Mouse (Mus musculus) liver, adult 2 months (tissue): Measurements from ENCODE around the gene Grm7. TPM values are rescaled to one million over a fixed set of nuclear protein-coding genes. Genes with fewer than 3 reads are reported as not detected.

ENCODE experiments used
- DNase-seq: peaks from one replicate; pipeline ENCODE4 v3.0.0-alpha.2; 2011; ENCODE audit warnings: low read depth, low spot score; ENCODE audit errors: extremely low read depth
- H3K27ac ChIP-seq: fragments of 200-500 bp; replicated peaks from 2 replicates; pipeline ENCODE4 v1.5.1; 2012; ENCODE audit warnings: low read depth, mild to moderate bottlenecking, control low read depth, inconsistent platforms, low read length; ENCODE audit not compliant: insufficient read depth
- H3K27me3 ChIP-seq: fragments of 200-500 bp; 2 replicates; pipeline ENCODE4 v1.6.1; 2012; ENCODE audit warnings: mild to moderate bottlenecking, moderate library complexity, low read length, inconsistent platforms; ENCODE audit not compliant: control insufficient read depth, insufficient read depth
- H3K36me3 ChIP-seq: fragments of 200-500 bp; 2 replicates; pipeline ENCODE4 v1.6.1; 2012; ENCODE audit warnings: low read length, inconsistent platforms; ENCODE audit not compliant: control insufficient read depth, insufficient read depth
- H3K4me1 ChIP-seq: fragments of 200-500 bp; 2 replicates; pipeline ENCODE4 v1.6.1; 2011; ENCODE audit warnings: low read length; ENCODE audit not compliant: control insufficient read depth, insufficient read depth
- H3K4me3 ChIP-seq: fragments of 200-500 bp; 2 replicates; pipeline ENCODE4 v1.5.1; 2011; ENCODE audit warnings: low read depth, mild to moderate bottlenecking, control low read depth, low read length, moderate library complexity; ENCODE audit not compliant: insufficient read depth
- H3K79me2 ChIP-seq: fragments of 200-500 bp; 2 replicates; pipeline ENCODE4 v1.6.1; 2012; ENCODE audit warnings: inconsistent platforms, mild to moderate bottlenecking, low read length, moderate library complexity; ENCODE audit not compliant: control insufficient read depth, insufficient read depth
- H3K9ac ChIP-seq: fragments of 200-500 bp; 2 replicates; pipeline ENCODE4 v1.6.1; 2012; ENCODE audit warnings: low read depth, mild to moderate bottlenecking, control low read depth, inconsistent platforms, low read length
- CTCF ChIP-seq: fragments of 200-500 bp; IDR thresholded peaks from 2 replicates; pipeline ENCODE4 v1.5.1; 2011; ENCODE audit warnings: low read depth, low read length, control low read depth
- POLR2A ChIP-seq: fragments of 200-500 bp; IDR thresholded peaks from 2 replicates; pipeline ENCODE4 v1.6.1; 2011; ENCODE audit warnings: low read length, control low read depth; ENCODE audit not compliant: insufficient read depth; ENCODE audit errors: extremely low read depth
- WGBS: fragments of 180-500 bp; shearing (Covaris S2); methylation state at CpG from one replicate; pipeline ENCODE4 v1.1.7; 2018; 5-methylcytosine and 5-hydroxymethylcytosine counted together
- polyA plus RNA-seq: library from polyadenylated mRNA; depleted of rRNA; stranded (reverse); fragments of >200 nt; gene quantifications from 2 replicates; pipeline ENCODE4 v1.2.3, GENCODE M21; 2012; rRNA removed
- total RNA-seq: library from RNA; depleted of rRNA; stranded (reverse); fragments of >200 nt; gene quantifications from 2 replicates; pipeline ENCODE4 v1.2.3, GENCODE M21; 2014; rRNA removed

Grm7 gene
- not detected in 2 replicates for total RNA-seq
- not detected in 2 replicates for polyA plus RNA-seq

DNA sequence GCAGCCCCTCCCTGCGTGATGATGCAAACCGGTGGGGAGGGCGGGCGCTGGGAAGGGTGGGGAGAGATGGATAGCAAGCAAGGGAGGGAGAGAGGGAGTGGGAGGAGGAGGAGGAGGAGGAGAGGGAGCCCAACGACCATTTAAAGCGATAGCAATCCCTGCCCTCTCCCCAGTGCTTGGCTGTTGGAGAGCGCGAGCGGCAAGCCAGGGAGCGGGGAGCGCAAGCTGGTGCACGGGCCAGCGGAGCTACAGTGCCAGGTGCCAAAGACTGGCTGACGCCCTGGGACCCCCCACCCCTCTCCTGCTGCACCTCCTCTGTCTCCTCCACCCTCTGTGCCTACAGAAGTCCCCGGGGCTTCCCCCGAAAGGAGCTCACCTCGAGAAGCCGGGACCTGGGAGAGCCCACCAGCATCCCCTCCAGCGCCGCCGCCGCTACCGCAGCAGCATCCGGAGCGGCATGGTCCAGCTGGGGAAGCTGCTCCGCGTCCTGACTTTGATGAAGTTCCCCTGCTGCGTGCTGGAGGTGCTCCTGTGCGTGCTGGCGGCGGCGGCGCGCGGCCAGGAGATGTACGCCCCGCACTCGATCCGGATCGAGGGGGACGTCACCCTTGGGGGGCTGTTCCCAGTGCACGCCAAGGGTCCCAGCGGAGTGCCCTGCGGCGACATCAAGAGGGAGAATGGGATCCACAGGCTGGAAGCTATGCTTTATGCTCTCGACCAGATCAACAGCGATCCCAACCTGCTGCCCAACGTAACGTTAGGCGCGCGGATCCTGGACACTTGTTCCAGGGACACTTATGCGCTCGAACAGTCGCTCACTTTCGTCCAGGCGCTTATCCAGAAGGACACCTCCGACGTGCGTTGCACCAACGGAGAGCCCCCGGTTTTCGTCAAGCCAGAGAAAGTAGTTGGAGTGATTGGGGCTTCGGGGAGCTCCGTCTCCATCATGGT lies at the start of gene Grm7:
Grm7 (plus strand) TSS at position 171 of the 951 bp plus-strand sequence.
- Histone ChIP-seq H3K4me3 (no peak within 1 kb of the TSS), H3K36me3 (no peaks in the 10 kb centered on the region), H3K27me3 (peaks cover 5% of the 10 kb centered on the region), H3K4me1 (no peaks in the 10 kb centered on the region), H3K9ac (no peak within 1 kb of the TSS), H3K27ac (no peak within 1 kb of the TSS), H3K79me2 (no peaks in the 10 kb centered on the region)
- no peak for DNase-seq
- no peak for TF ChIP-seq POLR2A
- no peak for TF ChIP-seq CTCF
- WGBS, result 2% methylated on average over 63 of the region's 65 CpGs

DNA sequence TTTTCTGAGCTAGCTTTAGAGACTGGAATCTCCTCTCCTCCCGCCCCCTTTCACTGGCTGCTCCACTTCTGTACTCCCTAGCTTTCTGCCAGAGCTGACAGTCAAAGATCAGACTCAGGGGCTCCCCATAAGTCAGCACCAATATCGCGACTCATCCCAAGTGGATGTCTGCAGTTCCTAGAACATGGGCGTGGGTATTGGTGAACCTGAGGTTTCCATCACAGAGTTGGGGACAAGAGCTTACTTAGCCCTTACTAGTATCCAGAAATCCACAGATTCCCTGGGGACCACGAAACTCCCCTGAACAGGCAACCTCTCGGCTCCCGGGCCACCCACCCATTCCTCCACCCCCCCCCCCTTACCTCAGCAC lies 355 bp upstream of the Grm7 start:
- Histone ChIP-seq H3K4me1 (no peaks in the 10 kb centered on the region), H3K79me2 (no peaks in the 10 kb centered on the region), H3K4me3 (no peak overlapping the region), H3K36me3 (no peaks in the 10 kb centered on the region), H3K9ac (no peak overlapping the region), H3K27me3 (peaks cover 5% of the 10 kb centered on the region), H3K27ac (no peak overlapping the region)
- no peak for TF ChIP-seq POLR2A
- under 1% methylated on average over 7 of the region's 7 CpGs for WGBS
- DNase-seq, result no peak

GRCm38 (mm10) chr6:110646901-110647300 lies 1.5 kb downstream of the Grm7 start:
- H3K4me3 ChIP-seq, result no peak overlapping the region
- 4% methylated on average over 12 of the region's 12 CpGs for WGBS

DNA sequence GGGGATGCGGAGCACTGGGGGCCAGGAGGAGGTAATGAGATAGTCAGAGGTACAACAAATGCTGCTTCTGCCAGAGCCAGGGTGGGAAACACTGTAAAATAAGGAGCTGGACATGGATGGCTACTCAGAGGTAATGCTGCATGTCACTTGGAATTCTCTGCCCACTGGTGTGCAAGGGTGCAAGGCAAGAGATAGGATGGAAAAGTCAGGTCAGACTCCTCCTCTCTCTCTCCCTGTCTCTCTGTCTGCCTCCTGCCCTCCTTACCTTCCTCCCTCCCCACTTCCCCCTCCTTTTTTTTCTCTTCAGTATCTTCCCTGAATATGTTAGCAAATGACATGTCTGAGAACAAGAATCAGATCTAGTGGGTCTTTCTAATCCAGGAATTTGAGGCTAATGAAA lies 3.8 kb downstream of the Grm7 start:
- Histone ChIP-seq H3K79me2 (no peaks in the 10 kb centered on the region), H3K27me3 (peaks cover 5% of the 10 kb centered on the region), H3K4me3 (no peak overlapping the region), H3K9ac (no peak overlapping the region), H3K27ac (no peak overlapping the region), H3K4me1 (no peaks in the 10 kb centered on the region), H3K36me3 (no peaks in the 10 kb centered on the region)
- DNase-seq, result no peak
- no peak for TF ChIP-seq CTCF
- no peak for TF ChIP-seq POLR2A
- WGBS, result 77% methylated on average over 1 of the region's 1 CpGs

More at GRCm38 (mm10) chr6:110646901-110647300, 1.5 kb downstream of the Grm7 start:
- no peak overlapping the region for H3K9ac ChIP-seq
- no peak for TF ChIP-seq CTCF
- TF ChIP-seq POLR2A, result no peak
- H3K27me3 ChIP-seq, result peaks cover 5% of the 10 kb centered on the region
- no peak for DNase-seq
- H3K27ac ChIP-seq, result no peak overlapping the region
- no peaks in the 10 kb centered on the region for H3K36me3 ChIP-seq
- H3K4me1 ChIP-seq, result no peaks in the 10 kb centered on the region
- no peaks in the 10 kb centered on the region for H3K79me2 ChIP-seq

DNA sequence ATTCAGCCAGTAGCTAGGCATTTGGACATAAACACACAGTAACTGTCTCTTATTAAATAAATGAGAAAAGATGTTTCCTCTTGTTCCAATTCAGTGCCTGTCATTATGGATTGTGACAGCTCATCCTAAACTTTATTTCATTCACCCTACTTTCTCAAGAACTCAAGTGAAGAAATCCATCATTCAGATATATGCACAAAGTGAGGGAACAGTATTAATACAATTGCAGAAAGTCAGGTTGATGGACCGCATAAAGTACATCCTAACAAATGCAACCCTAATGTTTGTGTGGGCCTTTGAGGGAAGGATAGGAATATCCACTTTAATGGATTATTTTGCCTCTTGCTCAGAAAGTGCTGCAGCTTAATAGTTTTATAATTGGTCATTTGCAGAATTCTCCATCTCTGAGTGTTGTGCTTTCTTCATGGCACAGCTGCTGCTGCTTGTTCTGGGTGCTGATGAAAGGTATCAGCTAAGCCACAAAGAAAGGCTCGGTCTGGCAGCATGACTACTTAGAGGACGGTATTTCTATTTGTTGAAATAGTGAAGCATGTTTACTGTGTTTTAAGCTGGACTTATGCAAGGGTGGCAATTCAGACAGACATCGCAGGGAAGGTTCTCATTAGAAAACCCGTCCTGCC lies 8.1 kb downstream of the Grm7 start:
- 77% methylated on average over 5 of the region's 5 CpGs for WGBS
- H3K4me3 ChIP-seq, result no peak overlapping the region
- no peaks in the 10 kb centered on the region for H3K79me2 ChIP-seq
- no peaks in the 10 kb centered on the region for H3K36me3 ChIP-seq
- TF ChIP-seq POLR2A (no peak), CTCF (no peak)
- no peaks in the 10 kb centered on the region for H3K4me1 ChIP-seq
- no peak overlapping the region for H3K9ac ChIP-seq
- no peak for DNase-seq
- H3K27ac ChIP-seq, result no peak overlapping the region
- no peaks in the 10 kb centered on the region for H3K27me3 ChIP-seq
